Mouse (Mus musculus) spleen, adult 2 months (tissue): ENCODE data around the gene Itsn2.

Experiments
- CTCF ChIP-seq: fragments of 200-500 bp; IDR thresholded peaks from 2 replicates; pipeline ENCODE4 v1.5.1; 2011; ENCODE audit warnings: mild to moderate bottlenecking, inconsistent platforms; ENCODE audit not compliant: insufficient read depth, insufficient read length, insufficient replicate concordance; ENCODE audit errors: extremely low read depth
- POLR2A ChIP-seq: fragments of 200-500 bp; IDR thresholded peaks from 2 replicates; pipeline ENCODE4 v1.6.1; 2011; ENCODE audit warnings: low read depth, low read length, inconsistent platforms

DNA sequence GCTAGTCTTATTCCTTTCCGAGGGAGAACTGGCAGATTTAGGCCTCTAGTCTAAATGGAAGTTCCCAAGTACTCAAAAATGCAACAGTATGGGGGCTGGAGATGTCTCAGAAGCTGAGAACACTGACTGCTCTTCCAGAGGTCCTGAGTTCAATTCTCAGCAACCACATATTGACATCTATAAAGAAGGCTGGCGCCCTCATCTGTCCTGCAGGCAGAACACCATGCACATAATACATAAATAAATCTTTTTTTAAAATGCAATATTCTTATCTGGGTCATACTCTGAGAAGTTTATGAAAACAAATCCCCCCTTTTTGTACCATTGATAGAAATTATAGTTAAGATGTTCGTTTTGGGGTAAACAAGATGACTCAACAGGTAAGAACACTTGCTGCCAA is 149.7 kb downstream of the Itsn2 start:
- no peak for TF ChIP-seq CTCF
- no peak for TF ChIP-seq POLR2A
